Mouse (Mus musculus): ENCODE measurements at regions not wholly inside any gene's neighbourhood (a gene's known extent, or its start where the extent isn't known, plus 50 kb on each side); places are given as distances from the start of the nearest gene placed in this dataset.

GRCm38 (mm10) chr17:85758581-85759098, 70.6 kb upstream of the Six2 start:
- no peak for DNase-seq (ENCODE audit: low spot score)

GRCm38 (mm10) chr17:85757647-85758046, 69.6 kb upstream of the Six2 start:
- no peak for DNase-seq (ENCODE audit: low spot score)

GRCm38 (mm10) chr17:85755557-85755956, 67.5 kb upstream of the Six2 start:
- no peak for DNase-seq (ENCODE audit: low spot score)

- DNase-seq (ENCODE audit: low spot score), result no peak
Observed at GRCm38 (mm10) chr17:85748649-85749081, 60.6 kb upstream of the Six2 start.

- no peak for DNase-seq (ENCODE audit: low spot score)
Observed at GRCm38 (mm10) chr17:85747976-85748648, 60.0 kb upstream of the Six2 start.
